Mouse (Mus musculus): ENCODE measurements around the gene Pold1.

- TF ChIP-seq CTCF (conservative IDR thresholded peaks at IDR 0.05; ENCODE audit: insufficient read depth, insufficient read length, low read depth, low read length) (no peak), POLR2A (IDR thresholded peaks at IDR 0.05; ENCODE audit: low read depth, low read length) (no peak)
Observed at GRCm38 (mm10) chr7:44507491-44507890, 41.2 kb downstream of the Pold1 start.
